Mouse (Mus musculus) heart, adult 18-20 months (tissue): ENCODE data around the gene Gabpb1. TPM values are rescaled to one million over a fixed set of nuclear protein-coding genes. Genes with fewer than 3 reads are reported as not detected.

ENCODE experiments used
- DNase-seq, 2 experiments: peaks; one replicate each; pipeline ENCODE4 v3.0.0; 2021 to 2022; ENCODE audit warnings: mixed read lengths in 1 of 2
- total RNA-seq, 2 experiments: library from RNA; stranded (reverse); gene quantifications; 2 replicates each; pipeline ENCODE4 v1.2.3; 2021

Gabpb1 gene
- total RNA-seq, 2 experiments from 2014 or later, result 8.8 to 10.0 TPM

GRCm38 (mm10) chr2:126596347-126597072 lies 79.6 kb downstream of the Gabpb1 start:
- no peak for DNase-seq

GRCm38 (mm10) chr2:126593831-126594610 lies 82.1 kb downstream of the Gabpb1 start:
- peak; percentile 64 to 86 for DNase-seq

- DNase-seq, result no peak
These were observed 84.8 kb downstream of the Gabpb1 start for GRCm38 (mm10) chr2:126591304-126591703.

GRCm38 (mm10) chr2:126587468-126587867 lies 88.7 kb downstream of the Gabpb1 start:
- DNase-seq, result no peak

GRCm38 (mm10) chr2:126584621-126585369 lies 91.3 kb downstream of the Gabpb1 start:
- DNase-seq, result no peak

GRCm38 (mm10) chr2:126583960-126584359 lies 92.2 kb downstream of the Gabpb1 start:
- no peak for DNase-seq

- DNase-seq, result no peak
These were observed 96.9 kb downstream of the Gabpb1 start for GRCm38 (mm10) chr2:126579282-126579681.

Other genes starting within 250 kb of the Gabpb1 start
- gene Atp8b4, start 175.7 kb downstream of the Gabpb1 start, total RNA-seq, result under 1 TPM; 0.32 to 0.82 TPM
- gene Slc27a2, start 123.9 kb downstream of the Gabpb1 start, total RNA-seq, result 1 to 10 TPM in 1 of 2 experiments, under 1 TPM in 1; 0.10 to 3.5 TPM
- 1 to 10 TPM; 1.5 to 2.2 TPM for gene Hdc, start 57.0 kb downstream of the Gabpb1 start, total RNA-seq
- 10 to 100 TPM; 27.3 to 29.9 TPM for gene Usp8, start 31.0 kb upstream of the Gabpb1 start, total RNA-seq
- not detected for gene Usp50, start 107.1 kb upstream of the Gabpb1 start, total RNA-seq
- gene Trpm7, start 199.9 kb upstream of the Gabpb1 start, total RNA-seq, result 10 to 100 TPM; 22.8 to 27.5 TPM